Mouse (Mus musculus) kidney, postnatal 0 days (tissue): ENCODE measurements around the gene Wdfy2. TPM values are rescaled to one million over a fixed set of nuclear protein-coding genes. Genes with fewer than 3 reads are reported as not detected.

ENCODE experiments used
- ATAC-seq: fragments of 200-750 bp; cut with Nextera tagmentation; replicated peaks from 2 replicates; pipeline ENCODE4 v1.8.0; 2017; ENCODE audit warnings: low read depth, moderate number of reproducible peaks, moderate TSS enrichment, moderate library complexity; ENCODE audit not compliant: low FRiP score
- DNase-seq: peaks from one replicate; pipeline ENCODE4 v3.0.0-alpha.2; 2016; ENCODE audit warnings: low spot score
- H3K27ac ChIP-seq: fragments of 300-500 bp; sonication (generic); 2 replicates; pipeline ENCODE4 v1.5.1; 2014; ENCODE audit warnings: mild to moderate bottlenecking
- H3K27me3 ChIP-seq: fragments of 300-500 bp; sonication (generic); 2 replicates; pipeline ENCODE4 v1.6.1; 2014; ENCODE audit warnings: low read length, mixed read lengths; ENCODE audit not compliant: insufficient read depth
- H3K36me3 ChIP-seq: fragments of 300-500 bp; sonication (generic); 2 replicates; pipeline ENCODE4 v1.6.1; 2014; ENCODE audit warnings: low read length, mixed read lengths; ENCODE audit not compliant: insufficient read depth
- H3K4me1 ChIP-seq: fragments of 300-500 bp; sonication (generic); replicated peaks from 2 replicates; pipeline ENCODE4 v1.6.1; 2014; ENCODE audit warnings: antibody characterized with exemption, low read length, mixed read lengths; ENCODE audit not compliant: insufficient read depth
- H3K4me2 ChIP-seq: fragments of 300-500 bp; sonication (generic); 2 replicates; pipeline ENCODE4 v1.6.1; 2014; ENCODE audit warnings: mild to moderate bottlenecking, low read length, moderate library complexity, mixed read lengths
- H3K4me3 ChIP-seq: fragments of 300-500 bp; sonication (generic); replicated peaks from 2 replicates; pipeline ENCODE4 v1.5.1; 2014; ENCODE audit warnings: low read depth, low read length
- H3K9ac ChIP-seq: fragments of 300-500 bp; sonication (generic); 2 replicates; pipeline ENCODE4 v1.6.1; 2014; ENCODE audit warnings: low read depth, low read length
- H3K9me3 ChIP-seq: fragments of 300-500 bp; sonication (generic); replicated peaks from 2 replicates; pipeline ENCODE4 v1.6.1; 2016; ENCODE audit warnings: low read length, inconsistent platforms, mixed read lengths
- CTCF ChIP-seq: IDR thresholded peaks from 2 replicates; pipeline ENCODE4 v1.5.1; 2016; ENCODE audit warnings: antibody characterized with exemption, low read depth, mild to moderate bottlenecking, moderate library complexity
- WGBS: fragments of 180-500 bp; shearing (Covaris S2); extraction: QIAGEN DNeasy Blood & Tissue Kit; methylation state at CpG from one replicate; pipeline ENCODE4 v1.1.7; 2014; 5-methylcytosine and 5-hydroxymethylcytosine counted together
- polyA plus RNA-seq: library from polyadenylated mRNA; unstranded; fragments of >200 nt; fragmentation: Nextera tagmentation; extraction: Ambion mirVana; gene quantifications from 2 replicates; pipeline ENCODE4 v1.2.1, GENCODE M21; 2015

Gene Wdfy2
- polyA plus RNA-seq, 1 experiment from 2014 or later: 3.9 TPM

GRCm38 (mm10) chr14:62939435-62939834, 102.0 kb downstream of the Wdfy2 start:
- WGBS: 94% methylated on average over 3 of the region's 3 CpGs
- Histone ChIP-seq H3K4me1 (no peaks in the 10 kb centered on the region), H3K27ac (no peak overlapping the region), H3K27me3 (no peaks in the 10 kb centered on the region), H3K4me3 (no peak overlapping the region), H3K36me3 (peaks cover 14% of the 10 kb centered on the region; the same call in 1 of the 2 replicates), H3K9ac (no peak overlapping the region), H3K9me3 (no peaks in the 10 kb centered on the region), H3K4me2 (no peak overlapping the region)
- DNase-seq (no peak), ATAC-seq (no peak)
- peak; percentile 44; the same call in 1 of the 2 replicates for TF ChIP-seq CTCF

GRCm38 (mm10) chr14:62940383-62941074, 103.1 kb downstream of the Wdfy2 start:
- H3K9me3 ChIP-seq: no peaks in the 10 kb centered on the region
- H3K36me3 ChIP-seq: peaks cover 19% of the 10 kb centered on the region; the same call in 1 of the 2 replicates
- H3K27me3 ChIP-seq: no peaks in the 10 kb centered on the region
- H3K4me3 ChIP-seq: no peak overlapping the region
- 71% methylated on average over 14 of the region's 14 CpGs for WGBS
- no peak overlapping the region for H3K9ac ChIP-seq
- no peak overlapping the region for H3K27ac ChIP-seq
- no peaks in the 10 kb centered on the region for H3K4me1 ChIP-seq
- ATAC-seq (no peak), DNase-seq (peak; percentile 31)
- TF ChIP-seq CTCF: no peak
- no peak overlapping the region for H3K4me2 ChIP-seq

- no peaks in the 10 kb centered on the region for H3K27me3 ChIP-seq
- peaks cover 23% of the 10 kb centered on the region; the same call in 1 of the 2 replicates for H3K36me3 ChIP-seq
- no peak overlapping the region for H3K4me3 ChIP-seq
- H3K9me3 ChIP-seq: no peaks in the 10 kb centered on the region
- TF ChIP-seq CTCF: no peak
- H3K4me1 ChIP-seq: no peaks in the 10 kb centered on the region
- H3K9ac ChIP-seq: no peak overlapping the region
- ATAC-seq (no peak), DNase-seq (no peak)
- no peak overlapping the region for H3K27ac ChIP-seq
- no peak overlapping the region for H3K4me2 ChIP-seq
- WGBS: 95% methylated on average over 3 of the region's 3 CpGs
Measured at GRCm38 (mm10) chr14:62946794-62947193, 109.3 kb downstream of the Wdfy2 start.

GRCm38 (mm10) chr14:62956091-62956490, 118.6 kb downstream of the Wdfy2 start:
- no peak overlapping the region for H3K9ac ChIP-seq
- H3K4me1 ChIP-seq: no peaks in the 10 kb centered on the region
- H3K36me3 ChIP-seq: peaks cover 12% of the 10 kb centered on the region; the same call in 1 of the 2 replicates
- H3K27me3 ChIP-seq: no peaks in the 10 kb centered on the region
- no peak for ATAC-seq
- TF ChIP-seq CTCF: no peak
- H3K4me2 ChIP-seq: no peak overlapping the region
- WGBS: 90% methylated on average over 9 of the region's 9 CpGs
- no peak overlapping the region for H3K27ac ChIP-seq
- H3K4me3 ChIP-seq: no peak overlapping the region
- DNase-seq: no peak
- no peaks in the 10 kb centered on the region for H3K9me3 ChIP-seq

GRCm38 (mm10) chr14:62963632-62964031, 126.2 kb downstream of the Wdfy2 start:
- 72% methylated on average over 4 of the region's 4 CpGs for WGBS
- no peak overlapping the region for H3K27ac ChIP-seq
- H3K4me2 ChIP-seq: no peak overlapping the region
- no peaks in the 10 kb centered on the region for H3K36me3 ChIP-seq
- no peak for ATAC-seq
- no peaks in the 10 kb centered on the region; the same call in 1 of the 2 replicates for H3K4me1 ChIP-seq
- TF ChIP-seq CTCF: no peak
- no peak overlapping the region for H3K9ac ChIP-seq
- H3K27me3 ChIP-seq: no peaks in the 10 kb centered on the region
- no peaks in the 10 kb centered on the region for H3K9me3 ChIP-seq
- no peak overlapping the region for H3K4me3 ChIP-seq
- DNase-seq: no peak

- ATAC-seq (no peak; the same call in 1 of the 2 replicates), DNase-seq (no peak)
- WGBS: 90% methylated on average over 5 of the region's 5 CpGs
- H3K4me1 ChIP-seq: no peaks in the 10 kb centered on the region; the same call in 1 of the 2 replicates
- no peaks in the 10 kb centered on the region for H3K36me3 ChIP-seq
- H3K27ac ChIP-seq: no peak overlapping the region
- peak; percentile 30; the same call in 1 of the 2 replicates for TF ChIP-seq CTCF
- H3K4me3 ChIP-seq: no peak overlapping the region
- no peaks in the 10 kb centered on the region for H3K9me3 ChIP-seq
- H3K9ac ChIP-seq: no peak overlapping the region
- H3K27me3 ChIP-seq: no peaks in the 10 kb centered on the region
- 0 out of 2 replicates have a peak overlapping the region, but pooled peaks have one; percentile 57 for H3K4me2 ChIP-seq
Measured at GRCm38 (mm10) chr14:62965342-62965741, 127.9 kb downstream of the Wdfy2 start.
